Mouse (Mus musculus) left cerebral cortex, adult 2 months (tissue): ENCODE measurements around the gene Keap1. TPM values are rescaled to one million over a fixed set of nuclear protein-coding genes. Genes with fewer than 3 reads are reported as not detected.
A peak's percentile ranks its signal among the peaks of the same experiment; 100 is the strongest.

Source experiments
- DNase-seq, 2 experiments: peaks; one replicate each; pipeline ENCODE4 v3.0.0; 2021 to 2022; ENCODE audit warnings: low spot score in 2 of 2, mixed read lengths in 1 of 2; ENCODE audit errors: extremely low spot score in 1 of 2
- H3K27ac ChIP-seq: fragments of 200-600 bp; 2 replicates; pipeline ENCODE4 v1.8.1; 2022
- H3K4me3 ChIP-seq: fragments of 200-600 bp; 2 replicates; pipeline ENCODE4 v1.8.1; 2022
- CTCF ChIP-seq: fragments of 200-600 bp; IDR thresholded peaks from 2 replicates; pipeline ENCODE4 v1.8.1; 2022; ENCODE audit warnings: antibody characterized with exemption, mild to moderate bottlenecking, moderate library complexity
- intact Hi-C: fragments of 180-260 bp; cut with DNase I; formaldehyde crosslinking; loops from one replicate; pipeline ENCODE4 v1.15.1; 2025
- total RNA-seq, 2 experiments: library from RNA; stranded (reverse); gene quantifications; 2 replicates each; pipeline ENCODE4 v1.2.3; 2021

Keap1 gene
- total RNA-seq, 2 experiments from 2014 or later: 53.0 to 53.7 TPM

DNA sequence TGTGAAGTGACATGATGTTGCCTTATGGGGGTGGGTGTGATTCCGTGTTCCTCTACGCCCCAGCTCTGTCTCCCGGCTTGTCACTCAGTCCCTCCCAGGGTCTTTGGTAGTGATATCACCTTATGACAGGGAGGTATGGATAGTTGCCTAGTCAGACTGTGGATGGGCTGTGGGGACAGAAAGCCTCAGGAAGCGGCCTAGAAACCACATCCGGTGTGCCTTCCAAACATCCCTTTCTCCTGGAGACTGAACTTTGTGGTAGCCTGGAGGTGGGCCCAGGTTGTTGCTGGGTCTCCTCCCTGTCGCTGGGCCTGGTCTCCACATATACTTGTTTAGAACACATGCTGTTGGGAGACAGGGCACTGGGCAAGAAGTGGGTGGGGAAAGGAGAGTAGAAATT lies 55.7 kb downstream of the Keap1 start:
- intact Hi-C loops: no loop called here

DNA sequence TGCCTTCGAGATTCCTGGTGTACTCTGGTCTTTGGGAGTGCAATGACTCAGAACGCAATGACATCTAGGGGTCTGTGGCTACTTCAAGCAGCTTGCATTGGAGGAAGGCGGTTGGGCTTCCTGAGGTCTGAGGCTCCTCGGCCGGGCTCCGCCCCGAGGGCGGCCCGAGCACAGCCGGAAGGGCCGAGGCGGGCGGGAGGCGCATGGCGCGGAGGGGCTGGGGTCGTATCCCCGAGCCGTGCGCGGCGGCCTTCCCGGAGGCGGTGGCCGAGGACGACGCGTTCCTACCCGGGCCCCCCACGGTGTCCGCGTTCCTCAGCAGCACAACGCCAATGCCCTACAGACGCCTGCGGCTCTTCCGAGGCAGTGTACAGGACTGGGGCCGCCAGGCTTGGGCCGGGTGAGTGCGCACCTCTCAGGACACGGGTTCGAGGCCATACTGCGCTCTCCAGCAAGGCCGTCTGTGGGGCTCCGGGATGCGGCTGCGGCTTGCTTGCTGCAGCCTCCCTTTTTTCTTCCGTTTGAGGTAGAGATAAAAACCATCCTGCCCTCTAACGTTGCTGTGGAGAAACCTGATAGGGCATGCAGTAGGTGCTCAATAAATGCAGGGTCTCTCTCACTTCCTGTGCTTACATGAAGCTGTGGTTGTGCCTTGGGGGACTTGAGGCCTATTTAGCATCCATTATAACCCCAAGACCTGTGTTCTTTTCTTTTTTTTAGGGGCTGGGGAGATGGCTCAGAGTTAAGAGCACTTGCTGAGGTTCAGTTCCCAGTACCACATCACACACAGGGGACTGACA lies 57.5 kb downstream of the Keap1 start:
- no peak for DNase-seq
- TF ChIP-seq CTCF: no peak
- intact Hi-C loops: no loop called here
- Histone ChIP-seq H3K4me3 (peak overlapping the region; percentile 27; the same call in 1 of the 2 replicates), H3K27ac (no peak overlapping the region)

More for the DNA sequence above, 55.7 kb downstream of the Keap1 start:
- no peak overlapping the region for H3K27ac ChIP-seq
- no peak overlapping the region for H3K4me3 ChIP-seq
- TF ChIP-seq CTCF: no peak
- DNase-seq: no peak

GRCm38 (mm10) chr9:21180841-21181240 lies 58.3 kb downstream of the Keap1 start:
- DNase-seq: no peak
- no peak for TF ChIP-seq CTCF
- no peak overlapping the region for H3K27ac ChIP-seq
- no peak overlapping the region for H3K4me3 ChIP-seq
- intact Hi-C loops: no loop called here

- intact Hi-C loops: no loop called here
- DNase-seq: no peak
- Histone ChIP-seq H3K4me3 (no peak overlapping the region), H3K27ac (no peak overlapping the region)
- TF ChIP-seq CTCF: no peak
These were observed 58.8 kb downstream of the Keap1 start for GRCm38 (mm10) chr9:21180402-21180801.

Other genes starting within 250 kb of the Keap1 start
- gene Mrpl4, start 236.6 kb downstream of the Keap1 start, total RNA-seq: 10 to 100 TPM; 59.2 to 64.2 TPM
- 1 to 10 TPM; 2.0 to 3.6 TPM for gene Icam1, start 223.4 kb downstream of the Keap1 start, total RNA-seq
- gene Icam4, start 210.0 kb downstream of the Keap1 start, total RNA-seq: 1 to 10 TPM; 1.5 to 1.6 TPM
- 100 to 1,000 TPM; 230 to 248 TPM for gene Icam5, start 207.3 kb downstream of the Keap1 start, total RNA-seq
- 1 to 10 TPM in 1 of 2 experiments, not detected in 1; 1.3 TPM for gene Zglp1, start 172.3 kb downstream of the Keap1 start, total RNA-seq
- gene Gm49373, start 166.3 kb downstream of the Keap1 start, total RNA-seq: 1 to 10 TPM; 1.7 to 3.2 TPM
- gene Fdx1l, start 165.7 kb downstream of the Keap1 start, total RNA-seq: 10 to 100 TPM; 62.4 to 64.3 TPM
- 1 to 10 TPM; 2.2 to 4.2 TPM for gene Gm38431, start 147.4 kb downstream of the Keap1 start, total RNA-seq
- 10 to 100 TPM; 28.0 to 29.0 TPM for gene Raver1, start 147.4 kb downstream of the Keap1 start, total RNA-seq
- gene Tyk2, start 108.1 kb downstream of the Keap1 start, total RNA-seq: 10 to 100 TPM; 13.2 to 14.6 TPM
- gene Cdc37, start 89.4 kb downstream of the Keap1 start, total RNA-seq: 100 to 1,000 TPM; 141 to 143 TPM
- gene Pde4a, start 73.6 kb downstream of the Keap1 start, total RNA-seq: 100 to 1,000 TPM; 101 to 106 TPM
- 1 to 10 TPM; 6.8 to 8.3 TPM for gene S1pr5, start 9.1 kb upstream of the Keap1 start, total RNA-seq
- gene Atg4d, start 25.9 kb upstream of the Keap1 start, total RNA-seq: 10 to 100 TPM; 45.3 to 49.5 TPM
- 10 to 100 TPM; 43.3 to 46.1 TPM for gene Kri1, start 48.6 kb upstream of the Keap1 start, total RNA-seq
- 10 to 100 TPM; 47.9 to 54.6 TPM for gene Cdkn2d, start 52.0 kb upstream of the Keap1 start, total RNA-seq
- 1 to 10 TPM; 1.2 to 2.4 TPM for gene Ap1m2, start 73.0 kb upstream of the Keap1 start, total RNA-seq
- 10 to 100 TPM; 47.5 to 53.6 TPM for gene Slc44a2, start 81.3 kb upstream of the Keap1 start, total RNA-seq
- gene Ilf3, start 128.5 kb upstream of the Keap1 start, total RNA-seq: 10 to 100 TPM; 83.8 TPM
- 10 to 100 TPM; 26.2 to 35.7 TPM for gene Qtrt1, start 172.5 kb upstream of the Keap1 start, total RNA-seq
- 10 to 100 TPM; 56.1 to 61.0 TPM for gene Dnm2, start 185.5 kb upstream of the Keap1 start, total RNA-seq